Mouse (Mus musculus): Measurements from ENCODE around the gene Sobp. TPM values are rescaled to one million over a fixed set of nuclear protein-coding genes. Genes with fewer than 3 reads are reported as not detected.

Sobp gene
- polyA plus RNA-seq, 1 experiment, result not detected

DNA sequence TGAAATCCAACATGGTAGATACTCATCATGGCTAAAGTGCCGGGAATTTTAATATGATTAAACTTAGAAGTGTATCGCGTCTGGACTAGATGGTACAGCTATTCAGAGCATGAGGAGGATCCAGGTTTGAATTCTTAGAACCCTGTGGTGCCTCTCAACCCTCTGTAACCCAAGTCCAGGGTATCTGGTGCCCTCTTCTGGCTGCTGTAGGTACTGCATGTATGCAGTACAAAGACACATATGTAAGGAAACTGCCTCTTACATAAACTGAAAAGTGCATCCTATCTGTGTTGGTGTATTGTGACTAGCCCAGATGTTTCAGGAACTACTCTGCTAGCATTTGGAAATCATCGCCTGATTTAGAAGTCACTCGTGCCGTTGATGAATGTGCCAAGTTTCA is 184.4 kb downstream of the Sobp start:
- Histone ChIP-seq H3K4me3 (ENCODE audit: insufficient read depth, low read length) (no peak overlapping the region), H3K4me1 (ENCODE audit: control insufficient read depth, insufficient read depth, low read length) (no peaks in the 10 kb centered on the region), H3K27ac (ENCODE audit: insufficient read depth, low read depth, low read length) (no peak overlapping the region)
- TF ChIP-seq POLR2A (IDR thresholded peaks at IDR 0.05; ENCODE audit: borderline replicate concordance, low read depth, low read length), result no peak
- no peak for TF ChIP-seq CTCF (IDR thresholded peaks at IDR 0.05; ENCODE audit: low read depth, low read length)

DNA sequence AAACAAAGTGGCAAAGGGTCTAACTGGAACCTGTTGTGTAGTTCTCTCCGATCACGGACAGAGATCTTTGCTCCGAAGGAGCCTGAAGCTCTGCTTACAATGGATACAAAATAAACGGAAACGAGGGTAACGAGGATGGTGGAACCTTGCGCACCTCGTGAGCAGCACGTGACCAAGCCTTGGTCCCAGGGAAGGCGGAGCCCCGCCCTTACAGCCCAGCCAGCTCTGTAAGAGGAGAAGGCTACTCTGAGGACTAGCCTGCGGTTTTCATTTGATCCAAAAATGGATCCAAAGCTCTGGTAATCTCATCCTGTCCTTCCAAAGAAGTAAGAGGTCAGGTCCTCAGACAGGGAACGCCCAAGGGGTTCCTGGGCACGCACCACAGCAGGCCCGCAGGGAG is 185.7 kb downstream of the Sobp start:
- Histone ChIP-seq H3K4me1 (ENCODE audit: control insufficient read depth, insufficient read depth, low read length) (no peaks in the 10 kb centered on the region), H3K27ac (ENCODE audit: insufficient read depth, low read depth, low read length) (no peak overlapping the region), H3K4me3 (ENCODE audit: insufficient read depth, low read length) (no peak overlapping the region)
- TF ChIP-seq POLR2A (IDR thresholded peaks at IDR 0.05; ENCODE audit: borderline replicate concordance, low read depth, low read length) (no peak), CTCF (IDR thresholded peaks at IDR 0.05; ENCODE audit: low read depth, low read length) (no peak)

DNA sequence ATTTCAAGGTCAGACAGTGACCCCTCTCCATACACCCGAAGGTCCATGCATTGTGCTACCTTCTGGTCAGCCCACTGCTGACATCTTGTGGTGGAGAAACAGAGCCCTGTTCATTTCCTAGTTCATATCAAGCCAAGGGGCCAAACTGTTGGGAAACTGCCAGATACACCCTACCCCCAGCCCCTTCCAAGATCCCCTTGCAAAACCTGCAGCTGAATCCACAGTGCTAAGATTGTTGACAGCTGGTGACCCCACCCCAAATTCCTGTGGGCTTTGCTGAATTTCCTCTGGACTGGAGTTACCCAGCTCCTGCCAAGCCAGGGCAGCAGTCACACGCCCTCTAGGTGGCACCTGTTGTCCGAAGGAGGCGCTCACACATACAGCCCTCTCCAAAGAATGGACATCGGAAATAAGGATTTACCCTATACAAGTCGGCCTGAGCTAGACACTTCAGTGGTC is 186.7 kb downstream of the Sobp start:
- H3K4me3 ChIP-seq (ENCODE audit: insufficient read depth, low read length), result no peak overlapping the region
- TF ChIP-seq POLR2A (IDR thresholded peaks at IDR 0.05; ENCODE audit: borderline replicate concordance, low read depth, low read length), result no peak
- 0 out of 2 replicates have a peak, but pooled peaks have one; percentile 34 for TF ChIP-seq CTCF (IDR thresholded peaks at IDR 0.05; ENCODE audit: low read depth, low read length)
- H3K27ac ChIP-seq (ENCODE audit: insufficient read depth, low read depth, low read length), result no peak overlapping the region
- no peaks in the 10 kb centered on the region for H3K4me1 ChIP-seq (ENCODE audit: control insufficient read depth, insufficient read depth, low read length)

DNA sequence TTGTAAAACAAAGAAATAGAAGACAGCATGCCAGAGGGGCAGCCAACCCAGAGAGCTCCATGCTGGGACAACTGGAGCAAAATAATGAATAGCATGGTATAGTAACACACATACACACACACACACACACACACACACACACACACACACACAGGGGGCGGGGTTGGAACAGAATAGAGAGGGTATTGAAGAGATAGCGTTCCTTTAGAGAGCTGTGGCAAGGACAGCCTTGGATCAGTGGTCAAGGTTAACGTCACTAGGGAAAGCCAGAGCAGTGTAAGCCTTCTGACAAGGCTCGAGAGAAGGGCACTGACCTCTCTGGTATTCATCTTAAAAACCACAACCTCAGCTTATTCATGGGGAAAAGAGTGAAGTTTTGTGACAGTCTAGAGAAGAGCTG is 189.4 kb downstream of the Sobp start:
- TF ChIP-seq CTCF (IDR thresholded peaks at IDR 0.05; ENCODE audit: low read depth, low read length), result no peak
- TF ChIP-seq POLR2A (IDR thresholded peaks at IDR 0.05; ENCODE audit: borderline replicate concordance, low read depth, low read length), result no peak
- Histone ChIP-seq H3K4me1 (ENCODE audit: control insufficient read depth, insufficient read depth, low read length) (no peaks in the 10 kb centered on the region), H3K27ac (ENCODE audit: insufficient read depth, low read depth, low read length) (no peak overlapping the region), H3K4me3 (ENCODE audit: insufficient read depth, low read length) (no peak overlapping the region)

GRCm38 (mm10) chr10:42980999-42981757 is 193.2 kb downstream of the Sobp start:
- TF ChIP-seq POLR2A (IDR thresholded peaks at IDR 0.05; ENCODE audit: borderline replicate concordance, low read depth, low read length) (no peak), CTCF (IDR thresholded peaks at IDR 0.05; ENCODE audit: low read depth, low read length) (no peak)
- H3K27ac ChIP-seq (ENCODE audit: insufficient read depth, low read depth, low read length), result no peak overlapping the region
- no peaks in the 10 kb centered on the region for H3K4me1 ChIP-seq (ENCODE audit: control insufficient read depth, insufficient read depth, low read length)
- H3K4me3 ChIP-seq (ENCODE audit: insufficient read depth, low read length), result no peak overlapping the region

DNA sequence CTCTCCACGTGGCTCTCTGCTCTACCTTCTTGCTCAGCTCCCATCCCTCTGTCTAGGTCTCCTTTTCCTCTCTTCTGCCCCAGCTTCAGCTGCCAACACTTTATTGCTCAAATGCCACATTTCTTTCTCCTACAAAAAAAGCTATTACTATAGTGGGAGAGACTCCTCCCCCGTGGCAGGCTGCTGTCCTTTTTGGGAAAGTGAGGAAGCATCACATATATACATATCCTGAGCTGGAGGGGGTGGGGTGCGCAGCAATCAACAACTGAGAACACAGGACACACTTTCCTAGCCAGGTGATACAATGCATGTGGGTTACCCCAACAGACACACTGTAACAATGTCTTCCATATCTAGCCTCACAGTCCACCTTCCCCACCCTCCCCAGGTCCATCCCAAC is 196.0 kb downstream of the Sobp start:
- H3K4me3 ChIP-seq (ENCODE audit: insufficient read depth, low read length), result no peak overlapping the region
- H3K27ac ChIP-seq (ENCODE audit: insufficient read depth, low read depth, low read length), result no peak overlapping the region
- no peaks in the 10 kb centered on the region for H3K4me1 ChIP-seq (ENCODE audit: control insufficient read depth, insufficient read depth, low read length)
- TF ChIP-seq CTCF (IDR thresholded peaks at IDR 0.05; ENCODE audit: low read depth, low read length) (no peak), POLR2A (IDR thresholded peaks at IDR 0.05; ENCODE audit: borderline replicate concordance, low read depth, low read length) (no peak)

GRCm38 (mm10) chr10:42976577-42976976 is 197.8 kb downstream of the Sobp start:
- Histone ChIP-seq H3K27ac (ENCODE audit: insufficient read depth, low read depth, low read length) (no peak overlapping the region), H3K4me3 (ENCODE audit: insufficient read depth, low read length) (no peak overlapping the region), H3K4me1 (ENCODE audit: control insufficient read depth, insufficient read depth, low read length) (no peaks in the 10 kb centered on the region)
- TF ChIP-seq POLR2A (IDR thresholded peaks at IDR 0.05; ENCODE audit: borderline replicate concordance, low read depth, low read length), result no peak
- no peak for TF ChIP-seq CTCF (IDR thresholded peaks at IDR 0.05; ENCODE audit: low read depth, low read length)

- Histone ChIP-seq H3K4me1 (ENCODE audit: control insufficient read depth, insufficient read depth, low read length) (no peaks in the 10 kb centered on the region), H3K4me3 (ENCODE audit: insufficient read depth, low read length) (no peak overlapping the region)
- TF ChIP-seq POLR2A (IDR thresholded peaks at IDR 0.05; ENCODE audit: borderline replicate concordance, low read depth, low read length) (no peak), CTCF (IDR thresholded peaks at IDR 0.05; ENCODE audit: low read depth, low read length) (no peak)
Measured at GRCm38 (mm10) chr10:42973537-42973936, 200.8 kb downstream of the Sobp start.

DNA sequence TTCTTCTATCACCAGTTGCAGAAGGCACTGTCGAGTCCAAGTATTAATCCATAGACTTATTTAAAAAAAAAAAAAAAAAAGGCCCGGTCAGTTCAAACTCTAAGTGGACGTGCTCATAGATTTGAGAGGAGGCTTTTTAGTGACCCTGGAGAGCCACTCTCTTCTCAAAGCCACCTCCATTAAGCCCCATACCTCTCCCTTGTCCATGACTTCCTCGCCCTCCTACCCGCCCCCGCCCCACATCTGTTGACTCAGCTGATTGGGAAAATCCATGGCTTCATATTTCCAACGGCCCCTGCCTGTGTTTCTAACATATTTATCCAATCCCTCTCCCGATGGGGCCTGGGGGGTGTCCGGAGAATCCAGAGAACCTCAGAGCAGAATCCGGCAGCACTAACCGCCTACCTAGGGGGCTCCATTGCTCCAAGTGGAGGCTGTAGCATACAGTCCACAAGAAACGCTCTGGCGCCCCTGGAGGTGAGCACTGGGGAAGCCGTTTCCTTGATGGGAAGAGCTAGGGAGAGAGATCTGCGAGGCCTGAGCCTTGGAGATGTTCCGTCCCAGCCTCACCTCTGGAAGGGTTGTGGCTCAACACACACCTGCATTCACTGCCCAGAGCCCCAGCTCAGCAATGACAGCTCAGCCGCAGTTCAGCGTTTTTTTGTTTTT is 201.7 kb downstream of the Sobp start:
- Histone ChIP-seq H3K27ac (ENCODE audit: insufficient read depth, low read depth, low read length) (no peak overlapping the region), H3K4me1 (ENCODE audit: control insufficient read depth, insufficient read depth, low read length) (no peaks in the 10 kb centered on the region), H3K4me3 (ENCODE audit: insufficient read depth, low read length) (no peak overlapping the region)
- TF ChIP-seq POLR2A (IDR thresholded peaks at IDR 0.05; ENCODE audit: borderline replicate concordance, low read depth, low read length), result no peak
- TF ChIP-seq CTCF (IDR thresholded peaks at IDR 0.05; ENCODE audit: low read depth, low read length), result peak; percentile 35

More at GRCm38 (mm10) chr10:42973537-42973936, 200.8 kb downstream of the Sobp start:
- no peak overlapping the region for H3K27ac ChIP-seq (ENCODE audit: insufficient read depth, low read depth, low read length)

DNA sequence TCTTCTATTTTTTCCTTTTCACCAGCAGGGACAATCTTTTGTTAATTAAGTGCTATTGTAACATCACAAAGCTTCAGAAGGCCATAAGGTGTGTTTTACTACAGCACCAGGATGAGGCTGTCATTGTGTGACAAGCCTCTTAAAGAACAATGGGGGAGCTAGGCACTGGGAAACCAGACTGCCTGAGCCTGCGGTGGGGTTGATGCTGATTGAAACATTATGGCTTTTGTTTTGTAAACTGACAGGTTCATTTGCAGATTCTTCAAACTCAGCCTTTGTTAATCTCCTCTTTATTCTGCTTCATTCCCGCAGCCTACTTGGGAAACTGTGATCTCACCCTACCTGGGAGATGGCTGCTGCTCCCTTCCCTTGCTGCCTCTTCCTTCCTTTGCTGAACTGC is 206.0 kb downstream of the Sobp start:
- H3K4me3 ChIP-seq (ENCODE audit: insufficient read depth, low read length), result no peak overlapping the region
- TF ChIP-seq CTCF (IDR thresholded peaks at IDR 0.05; ENCODE audit: low read depth, low read length) (no peak), POLR2A (IDR thresholded peaks at IDR 0.05; ENCODE audit: borderline replicate concordance, low read depth, low read length) (no peak)
- H3K4me1 ChIP-seq (ENCODE audit: control insufficient read depth, insufficient read depth, low read length), result peaks cover 2% of the 10 kb centered on the region; the same call in 1 of the 2 replicates
- no peak overlapping the region for H3K27ac ChIP-seq (ENCODE audit: insufficient read depth, low read depth, low read length)

All from bone marrow macrophage, adult 2 months (primary cell).